Mouse (Mus musculus) ES-Bruce4 (cell line): ENCODE results near the gene Cd80. TPM values are rescaled to one million over a fixed set of nuclear protein-coding genes. Genes with fewer than 3 reads are reported as not detected.
A peak's percentile ranks its signal among the peaks of the same experiment; 100 is the strongest.

Source experiments
- H3K27ac ChIP-seq: 2 replicates; pipeline ENCODE4 v1.5.1; 2012; ENCODE audit warnings: low read length, inconsistent platforms; ENCODE audit not compliant: insufficient read depth
- H3K27me3 ChIP-seq: 2 replicates; pipeline ENCODE4 v1.6.1; 2012; ENCODE audit warnings: mild to moderate bottlenecking, low read length, inconsistent platforms; ENCODE audit not compliant: control insufficient read depth, poor library complexity, insufficient read depth, severe bottlenecking
- H3K36me3 ChIP-seq: 2 replicates; pipeline ENCODE4 v1.6.1; 2012; ENCODE audit warnings: inconsistent platforms, mild to moderate bottlenecking, low read length, moderate library complexity; ENCODE audit not compliant: control insufficient read depth, poor library complexity, insufficient read depth, severe bottlenecking
- H3K4me1 ChIP-seq: one replicate; pipeline ENCODE4 v1.8.1; 2011; ENCODE audit warnings: low read length; ENCODE audit not compliant: control insufficient read depth, insufficient read depth
- H3K4me3 ChIP-seq: 2 replicates; pipeline ENCODE4 v1.5.1; 2011; ENCODE audit warnings: low read depth, mild to moderate bottlenecking, low read length
- H3K9ac ChIP-seq: 2 replicates; pipeline ENCODE4 v1.6.1; 2012; ENCODE audit warnings: low read depth, mild to moderate bottlenecking, inconsistent platforms; ENCODE audit not compliant: poor library complexity, severe bottlenecking
- H3K9me3 ChIP-seq: replicated peaks from 2 replicates; pipeline ENCODE4 v1.6.1; 2012; ENCODE audit warnings: mild to moderate bottlenecking, low read length, inconsistent platforms; ENCODE audit not compliant: control insufficient read depth, poor library complexity, insufficient read depth, severe bottlenecking
- CTCF ChIP-seq: IDR thresholded peaks from one replicate; pipeline ENCODE4 v1.8.1; 2011; ENCODE audit warnings: low read depth, low read length
- EP300 ChIP-seq: IDR thresholded peaks from 2 replicates; pipeline ENCODE4 v1.6.1; 2011; ENCODE audit warnings: low read depth, low read length; ENCODE audit not compliant: insufficient read depth
- POLR2A ChIP-seq: IDR thresholded peaks from one replicate; pipeline ENCODE4 v1.8.1; 2011; ENCODE audit warnings: low read length; ENCODE audit not compliant: insufficient read depth
- polyA plus RNA-seq: library from polyadenylated mRNA; stranded (reverse); fragments of >200 nt; gene quantifications from 2 replicates; pipeline ENCODE4 v1.2.4, GENCODE M21; 2011; ENCODE audit warnings: low read depth; ENCODE audit not compliant: missing spikeins, insufficient read depth, insufficient read length

Gene Cd80
- polyA plus RNA-seq, 1 experiment, result 1.3 TPM

- Histone ChIP-seq H3K36me3 (peaks cover 40% of the 10 kb centered on the region), H3K27ac (no peak overlapping the region), H3K9ac (peak overlapping the region; percentile 89), H3K27me3 (no peaks in the 10 kb centered on the region), H3K4me3 (peak overlapping the region; percentile 63), H3K4me1 (peaks cover 1% of the 10 kb centered on the region), H3K9me3 (no peaks in the 10 kb centered on the region)
- TF ChIP-seq EP300 (no peak), CTCF (no peak), POLR2A (no peak)
Measured at GRCm38 (mm10) chr16:38521211-38521987, 66.0 kb downstream of the Cd80 start.

GRCm38 (mm10) chr16:38522129-38523084, 67.0 kb downstream of the Cd80 start, which contains the start of gene Timmdc1:
TSS of gene Timmdc1 (minus strand) at chr16:38522663.
- Histone ChIP-seq H3K4me1 (peaks cover 1% of the 10 kb centered on the region), H3K27ac (peak within 1 kb of the TSS; percentile 71), H3K9ac (peak within 1 kb of the TSS; percentile 89), H3K36me3 (peaks cover 46% of the 10 kb centered on the region), H3K9me3 (no peaks in the 10 kb centered on the region), H3K27me3 (no peaks in the 10 kb centered on the region), H3K4me3 (peak within 1 kb of the TSS; percentile 86)
- TF ChIP-seq POLR2A, result peak; percentile 83
- no peak for TF ChIP-seq CTCF
- 0 out of 2 replicates have a peak, but pooled peaks have one; percentile 23 for TF ChIP-seq EP300

DNA sequence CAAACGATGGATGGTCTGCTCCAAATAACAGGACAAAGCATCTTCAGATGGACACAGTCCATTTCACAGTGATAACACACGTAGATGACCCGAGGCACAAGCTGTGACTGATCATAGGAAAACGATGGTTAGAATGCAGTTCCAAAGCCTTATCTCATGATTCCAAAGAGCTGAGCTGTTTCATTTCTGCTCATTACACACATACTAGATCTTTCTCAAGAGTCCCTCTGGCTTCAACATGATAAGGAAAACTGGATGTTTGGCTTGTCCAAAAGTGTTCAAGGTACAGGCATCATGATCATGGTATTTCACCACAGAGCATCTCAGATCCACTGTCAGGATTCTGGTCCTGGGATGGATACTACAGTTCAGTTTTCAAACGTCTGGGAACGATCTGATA, 70.9 kb downstream of the Cd80 start:
- TF ChIP-seq CTCF (no peak), EP300 (no peak), POLR2A (no peak)
- Histone ChIP-seq H3K4me3 (no peak overlapping the region), H3K27me3 (no peaks in the 10 kb centered on the region), H3K4me1 (peaks cover 1% of the 10 kb centered on the region), H3K9ac (no peak overlapping the region), H3K27ac (no peak overlapping the region), H3K9me3 (no peaks in the 10 kb centered on the region), H3K36me3 (peaks cover 74% of the 10 kb centered on the region)

- no peak overlapping the region for H3K9ac ChIP-seq
- H3K4me1 ChIP-seq, result peaks cover 7% of the 10 kb centered on the region
- no peaks in the 10 kb centered on the region for H3K27me3 ChIP-seq
- 0 out of 2 replicates have a peak overlapping the region, but pooled peaks have one; percentile 72 for H3K27ac ChIP-seq
- no peak overlapping the region for H3K4me3 ChIP-seq
- peaks cover 86% of the 10 kb centered on the region for H3K36me3 ChIP-seq
- no peaks in the 10 kb centered on the region for H3K9me3 ChIP-seq
- no peak for TF ChIP-seq POLR2A
- peak; percentile 80 for TF ChIP-seq CTCF
- no peak for TF ChIP-seq EP300
Measured at GRCm38 (mm10) chr16:38536544-38537146, 81.3 kb downstream of the Cd80 start.

DNA sequence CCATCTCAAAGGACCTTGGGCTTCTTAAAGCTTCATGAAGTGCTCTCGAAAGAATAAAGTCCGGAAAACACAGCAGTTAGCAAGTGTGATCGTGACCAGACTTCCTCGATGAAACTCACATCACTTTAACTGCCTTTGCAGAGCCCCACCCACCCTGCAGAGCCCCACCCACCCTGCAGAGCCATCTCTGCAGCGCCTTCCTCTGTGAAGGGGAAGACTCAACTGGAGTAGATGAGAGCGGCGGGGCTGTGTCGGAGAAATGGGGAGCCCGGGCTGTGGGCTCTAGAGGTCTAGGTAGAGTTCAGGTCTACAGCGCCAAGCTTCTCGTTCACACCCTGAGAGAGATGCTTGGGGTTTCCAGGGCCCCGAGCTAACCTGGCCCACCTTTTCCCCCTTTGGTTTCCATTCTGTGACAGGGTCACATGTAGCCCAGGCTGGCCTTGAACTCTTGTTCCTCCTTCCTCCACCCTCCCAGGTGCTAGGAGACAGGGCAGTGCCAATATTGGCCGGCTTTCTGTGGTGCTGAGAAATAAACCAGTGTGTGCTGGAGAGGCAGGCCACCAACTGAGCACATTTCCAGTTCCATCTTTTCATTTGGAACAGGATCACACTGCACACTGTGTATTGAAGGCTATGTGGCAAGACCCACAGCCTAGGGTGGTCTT, 83.5 kb downstream of the Cd80 start:
- H3K4me1 ChIP-seq, result peaks cover 7% of the 10 kb centered on the region
- H3K27ac ChIP-seq, result peak overlapping the region; percentile 62
- H3K9me3 ChIP-seq, result no peaks in the 10 kb centered on the region
- H3K36me3 ChIP-seq, result peaks cover 84% of the 10 kb centered on the region
- no peak overlapping the region for H3K9ac ChIP-seq
- H3K4me3 ChIP-seq, result no peak overlapping the region
- no peaks in the 10 kb centered on the region for H3K27me3 ChIP-seq
- TF ChIP-seq EP300, result 0 out of 2 replicates have a peak, but pooled peaks have one; percentile 27
- TF ChIP-seq CTCF, result no peak

Other genes with a start within 250 kb of the Cd80 start
- not detected in 2 replicates for gene Nr1i2, start 160.7 kb upstream of the Cd80 start, polyA plus RNA-seq
- 0.58 and 0.96 TPM in 2 replicates for gene Maats1, start 113.4 kb upstream of the Cd80 start, polyA plus RNA-seq
- gene Cox17, start 108.6 kb upstream of the Cd80 start, polyA plus RNA-seq, result 218 and 226 TPM in 2 replicates
- gene Gm21987, start 108.5 kb upstream of the Cd80 start, polyA plus RNA-seq, result not detected in 2 replicates
- not detected in 2 replicates for gene Popdc2, start 93.4 kb upstream of the Cd80 start, polyA plus RNA-seq
- gene Pla1a, start 22.4 kb upstream of the Cd80 start, polyA plus RNA-seq, result 1.9 and 2.5 TPM in 2 replicates
- gene Adprh, start 2.9 kb upstream of the Cd80 start, polyA plus RNA-seq, result 50.7 and 51.3 TPM in 2 replicates
- 46.4 and 53.9 TPM in 2 replicates for gene Timmdc1, start 67.1 kb downstream of the Cd80 start, polyA plus RNA-seq
- gene Poglut1, start 94.7 kb downstream of the Cd80 start, polyA plus RNA-seq, result 90.1 and 99.5 TPM in 2 replicates
- 165 and 186 TPM in 2 replicates for gene Tmem39a, start 103.1 kb downstream of the Cd80 start, polyA plus RNA-seq